Mouse (Mus musculus) cortical plate, adult 2 months (tissue): Measurements from ENCODE around the gene Senp5. TPM values are rescaled to one million over a fixed set of nuclear protein-coding genes. Genes with fewer than 3 reads are reported as not detected.

Experiments used
- H3K27ac ChIP-seq: fragments of 200-500 bp; 2 replicates; pipeline ENCODE4 v1.5.1; 2012; ENCODE audit warnings: low read length, control low read depth, inconsistent platforms; ENCODE audit not compliant: insufficient read depth
- H3K4me1 ChIP-seq: fragments of 200-500 bp; 2 replicates; pipeline ENCODE4 v1.6.1; 2011; ENCODE audit warnings: low read length; ENCODE audit not compliant: control insufficient read depth, insufficient read depth
- H3K4me3 ChIP-seq: fragments of 200-500 bp; 2 replicates; pipeline ENCODE4 v1.5.1; 2011; ENCODE audit warnings: mild to moderate bottlenecking, low read length, control low read depth; ENCODE audit not compliant: insufficient read depth
- CTCF ChIP-seq: fragments of 200-500 bp; IDR thresholded peaks from 2 replicates; pipeline ENCODE4 v1.5.1; 2011; ENCODE audit warnings: mild to moderate bottlenecking, control low read depth, low read length; ENCODE audit not compliant: insufficient read depth; ENCODE audit errors: extremely low read depth
- POLR2A ChIP-seq: fragments of 200-500 bp; IDR thresholded peaks from 2 replicates; pipeline ENCODE4 v1.6.1; 2011; ENCODE audit warnings: mild to moderate bottlenecking, low read length, control low read depth; ENCODE audit not compliant: insufficient read depth; ENCODE audit errors: extremely low read depth
- polyA plus RNA-seq: library from polyadenylated mRNA; depleted of rRNA; stranded (reverse); fragments of >200 nt; gene quantifications from 2 replicates; pipeline ENCODE4 v1.2.3, GENCODE M21; 2012; rRNA removed

Senp5 gene
- polyA plus RNA-seq, 1 experiment, result 22.0 TPM

DNA sequence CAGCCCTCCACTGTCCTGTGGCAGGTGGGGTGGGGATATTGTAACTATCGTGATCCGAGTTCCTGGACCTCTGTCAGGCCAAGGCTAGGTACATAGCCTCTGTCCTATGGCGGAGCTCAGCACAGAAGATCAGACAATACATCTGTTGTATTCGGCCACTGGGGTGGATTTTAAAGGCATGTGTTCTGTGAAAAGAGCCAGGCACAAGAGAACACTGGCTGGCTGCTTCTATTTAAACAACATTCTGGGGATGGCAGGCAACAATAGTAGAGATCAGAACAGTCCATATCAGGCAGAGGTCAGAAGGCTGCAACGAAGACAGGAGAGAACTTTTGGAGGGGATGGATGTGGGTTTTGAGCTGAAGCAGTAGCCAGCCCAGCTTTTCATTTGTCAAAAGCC lies 70.8 kb downstream of the Senp5 start:
- no peak overlapping the region for H3K4me3 ChIP-seq
- peak overlapping the region; percentile 61 for H3K27ac ChIP-seq
- TF ChIP-seq CTCF (no peak), POLR2A (no peak)
- H3K4me1 ChIP-seq, result no peaks in the 10 kb centered on the region

- TF ChIP-seq CTCF, result no peak
- TF ChIP-seq POLR2A, result no peak
- H3K27ac ChIP-seq, result peak overlapping the region; percentile 61
- no peak overlapping the region for H3K4me3 ChIP-seq
- H3K4me1 ChIP-seq, result no peaks in the 10 kb centered on the region
Measured at GRCm38 (mm10) chr16:31931330-31931729, 71.8 kb downstream of the Senp5 start.

- TF ChIP-seq POLR2A (no peak), CTCF (no peak)
- H3K4me3 ChIP-seq, result no peak overlapping the region
- no peaks in the 10 kb centered on the region for H3K4me1 ChIP-seq
- H3K27ac ChIP-seq, result no peak overlapping the region
Measured at GRCm38 (mm10) chr16:31927412-31927811, 75.7 kb downstream of the Senp5 start.

DNA sequence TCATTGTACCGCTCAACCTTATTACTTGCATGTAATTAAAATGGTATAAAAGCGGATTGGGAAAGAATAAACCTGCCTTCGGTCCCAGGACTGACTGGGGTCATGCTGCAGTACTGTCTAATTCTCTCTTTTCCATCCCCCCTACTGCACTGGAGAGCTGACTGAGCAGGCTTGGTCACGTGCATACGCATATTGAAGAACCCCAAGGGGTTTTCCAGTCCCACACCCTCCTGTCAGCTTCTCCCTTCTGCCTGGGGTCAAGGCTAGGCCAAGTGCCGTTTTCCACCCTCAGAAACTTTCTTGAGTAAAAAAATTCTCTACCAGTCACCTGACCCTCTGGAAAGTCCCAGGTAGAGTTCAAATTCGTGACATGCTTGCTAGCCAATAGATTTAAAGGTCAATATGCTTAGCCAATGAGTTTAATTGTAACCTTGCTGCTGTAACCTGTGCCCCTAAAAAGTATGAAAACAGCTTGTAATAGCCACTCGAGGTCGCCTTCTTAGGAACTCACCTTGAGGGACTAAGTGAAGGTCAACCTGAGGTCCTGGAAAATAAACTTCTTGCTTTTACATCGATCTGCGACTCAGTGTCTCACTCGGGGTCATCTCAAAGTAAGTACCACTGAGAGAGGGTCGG lies 76.4 kb downstream of the Senp5 start:
- Histone ChIP-seq H3K4me1 (no peaks in the 10 kb centered on the region), H3K27ac (no peak overlapping the region), H3K4me3 (no peak overlapping the region)
- TF ChIP-seq POLR2A (no peak), CTCF (no peak)

DNA sequence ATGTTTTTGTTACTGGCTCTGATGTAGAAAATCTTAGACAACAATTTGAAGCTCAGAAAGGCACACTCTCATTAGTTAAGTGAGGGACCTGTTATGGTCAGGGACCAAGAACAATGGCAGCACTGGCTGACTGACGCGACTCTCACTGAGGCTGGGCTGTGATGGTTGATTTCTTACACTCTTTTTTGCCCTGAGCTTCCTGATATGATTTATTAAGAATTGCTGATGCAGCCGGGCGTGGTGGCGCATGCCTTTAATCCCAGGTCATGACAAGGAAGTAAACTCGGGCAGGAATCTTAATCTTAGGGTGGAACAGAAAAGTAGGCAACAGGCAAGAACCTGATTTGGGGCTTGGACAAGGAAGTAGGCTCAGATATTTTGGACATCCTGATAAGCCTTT lies 77.0 kb downstream of the Senp5 start:
- TF ChIP-seq POLR2A, result no peak
- TF ChIP-seq CTCF, result no peak
- Histone ChIP-seq H3K4me1 (no peaks in the 10 kb centered on the region), H3K4me3 (no peak overlapping the region), H3K27ac (no peak overlapping the region)

GRCm38 (mm10) chr16:31924368-31924767 lies 78.7 kb downstream of the Senp5 start:
- Histone ChIP-seq H3K4me1 (no peaks in the 10 kb centered on the region), H3K4me3 (no peak overlapping the region), H3K27ac (no peak overlapping the region)
- TF ChIP-seq POLR2A (no peak), CTCF (no peak)

DNA sequence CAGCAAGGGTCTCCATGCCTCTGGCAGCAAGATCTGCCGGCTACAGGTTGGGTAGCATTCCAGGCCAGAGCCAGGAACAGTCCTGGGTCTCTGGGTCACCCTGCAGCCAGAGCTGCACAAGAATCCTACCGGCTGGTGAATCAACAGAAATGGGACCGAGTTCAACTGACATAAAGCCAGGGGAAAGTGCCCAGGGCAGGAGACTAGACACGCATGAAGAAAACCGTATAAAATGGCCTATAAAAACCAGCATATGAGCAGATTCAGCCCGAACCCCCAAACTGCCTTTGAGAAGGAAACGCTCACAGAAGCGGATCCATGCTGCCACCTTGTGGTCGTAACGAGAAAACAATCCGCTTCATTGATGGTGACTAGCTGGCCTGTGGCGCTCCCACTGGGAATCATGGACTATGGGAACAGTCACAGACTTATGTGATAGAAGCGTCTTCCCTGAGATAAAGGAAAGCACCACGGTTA lies 84.8 kb downstream of the Senp5 start:
- Histone ChIP-seq H3K4me1 (no peaks in the 10 kb centered on the region), H3K27ac (no peak overlapping the region), H3K4me3 (no peak overlapping the region)
- TF ChIP-seq CTCF (peak; percentile 97), POLR2A (no peak)

DNA sequence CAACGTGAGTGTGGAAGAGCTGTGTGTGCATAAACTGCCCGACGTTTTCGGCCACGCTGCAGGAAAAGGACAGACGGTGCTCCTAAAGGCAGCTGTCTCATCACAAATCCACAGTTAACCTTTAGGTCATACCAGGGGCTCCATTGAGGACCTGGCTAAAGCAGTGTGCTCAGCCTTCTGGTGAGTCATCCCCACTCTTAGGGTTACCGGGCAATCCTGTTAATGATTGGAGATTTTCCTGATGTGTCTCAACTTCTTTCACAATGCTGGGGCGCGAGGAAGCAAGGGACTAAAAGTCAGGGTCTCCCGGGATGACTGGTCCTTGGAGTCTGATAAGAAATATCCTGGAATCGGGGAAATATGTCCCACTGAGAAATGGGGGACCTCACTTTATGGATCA lies 85.3 kb downstream of the Senp5 start:
- H3K4me1 ChIP-seq, result no peaks in the 10 kb centered on the region
- H3K27ac ChIP-seq, result no peak overlapping the region
- TF ChIP-seq POLR2A (no peak), CTCF (no peak)
- no peak overlapping the region for H3K4me3 ChIP-seq

DNA sequence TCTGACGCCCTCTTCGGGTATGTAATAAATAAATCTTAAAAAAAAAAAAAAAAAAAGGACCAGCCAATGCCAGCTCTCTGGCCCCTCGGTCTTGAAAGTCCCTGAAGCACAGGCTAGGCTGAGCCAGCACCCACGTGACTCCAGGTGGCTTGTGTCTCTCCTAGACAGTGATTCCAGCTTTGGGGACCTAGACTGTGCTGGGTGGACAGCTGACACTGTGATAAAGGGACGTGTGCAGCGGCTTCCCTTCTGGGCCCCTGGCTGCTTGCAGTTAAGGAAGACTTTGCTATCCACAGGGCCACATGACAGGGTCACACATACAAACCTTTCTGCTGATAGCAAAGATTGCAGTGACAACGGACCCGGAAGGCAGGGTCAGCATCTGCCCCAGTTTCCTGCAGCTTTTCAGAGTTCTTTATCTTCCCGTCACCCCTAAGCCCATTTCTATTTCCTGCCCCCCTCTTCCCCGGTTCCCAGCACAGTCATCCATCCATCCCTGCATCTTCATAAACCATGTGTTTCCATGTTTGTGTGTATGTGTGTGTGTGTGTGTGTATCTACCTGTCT lies 92.7 kb downstream of the Senp5 start:
- TF ChIP-seq CTCF (no peak), POLR2A (no peak)
- Histone ChIP-seq H3K4me1 (peaks cover 5% of the 10 kb centered on the region; the same call in 1 of the 2 replicates), H3K27ac (no peak overlapping the region), H3K4me3 (no peak overlapping the region)

Other genes with a start within 250 kb of the Senp5 start
- 0.46 and 0.79 TPM in 2 replicates for gene Meltf, start 124.5 kb downstream of the Senp5 start, polyA plus RNA-seq
- 24.6 and 25.4 TPM in 2 replicates for gene Pigz, start 69.4 kb downstream of the Senp5 start, polyA plus RNA-seq
- gene 0610012G03Rik, start 54.8 kb downstream of the Senp5 start, polyA plus RNA-seq, result 73.3 and 76.0 TPM in 2 replicates
- gene Ncbp2, start 54.8 kb downstream of the Senp5 start, polyA plus RNA-seq, result 75.7 and 95.2 TPM in 2 replicates
- 15.7 and 17.7 TPM in 2 replicates for gene Pak2, start 76.1 kb upstream of the Senp5 start, polyA plus RNA-seq
- gene Pigx, start 96.5 kb upstream of the Senp5 start, polyA plus RNA-seq, result 27.9 and 32.6 TPM in 2 replicates
- gene Cep19, start 96.5 kb upstream of the Senp5 start, polyA plus RNA-seq, result 61.7 and 64.8 TPM in 2 replicates
- gene Nrros, start 162.3 kb upstream of the Senp5 start, polyA plus RNA-seq, result 5.6 and 6.5 TPM in 2 replicates
- gene Bex6, start 176.5 kb upstream of the Senp5 start, polyA plus RNA-seq, result not detected in 2 replicates
- gene Fbxo45, start 243.9 kb upstream of the Senp5 start, polyA plus RNA-seq, result 24.8 and 27.0 TPM in 2 replicates
- gene Wdr53, start 243.9 kb upstream of the Senp5 start, polyA plus RNA-seq, result 11.1 and 11.7 TPM in 2 replicates